Mouse (Mus musculus): Measurements from ENCODE around the gene Prrx1. TPM values are rescaled to one million over a fixed set of nuclear protein-coding genes. Genes with fewer than 3 reads are reported as not detected.
A peak's percentile ranks its signal among the peaks of the same experiment; 100 is the strongest.

Prrx1 gene
- polyA plus RNA-seq, 1 experiment from 2014 or later, result 193 TPM

DNA sequence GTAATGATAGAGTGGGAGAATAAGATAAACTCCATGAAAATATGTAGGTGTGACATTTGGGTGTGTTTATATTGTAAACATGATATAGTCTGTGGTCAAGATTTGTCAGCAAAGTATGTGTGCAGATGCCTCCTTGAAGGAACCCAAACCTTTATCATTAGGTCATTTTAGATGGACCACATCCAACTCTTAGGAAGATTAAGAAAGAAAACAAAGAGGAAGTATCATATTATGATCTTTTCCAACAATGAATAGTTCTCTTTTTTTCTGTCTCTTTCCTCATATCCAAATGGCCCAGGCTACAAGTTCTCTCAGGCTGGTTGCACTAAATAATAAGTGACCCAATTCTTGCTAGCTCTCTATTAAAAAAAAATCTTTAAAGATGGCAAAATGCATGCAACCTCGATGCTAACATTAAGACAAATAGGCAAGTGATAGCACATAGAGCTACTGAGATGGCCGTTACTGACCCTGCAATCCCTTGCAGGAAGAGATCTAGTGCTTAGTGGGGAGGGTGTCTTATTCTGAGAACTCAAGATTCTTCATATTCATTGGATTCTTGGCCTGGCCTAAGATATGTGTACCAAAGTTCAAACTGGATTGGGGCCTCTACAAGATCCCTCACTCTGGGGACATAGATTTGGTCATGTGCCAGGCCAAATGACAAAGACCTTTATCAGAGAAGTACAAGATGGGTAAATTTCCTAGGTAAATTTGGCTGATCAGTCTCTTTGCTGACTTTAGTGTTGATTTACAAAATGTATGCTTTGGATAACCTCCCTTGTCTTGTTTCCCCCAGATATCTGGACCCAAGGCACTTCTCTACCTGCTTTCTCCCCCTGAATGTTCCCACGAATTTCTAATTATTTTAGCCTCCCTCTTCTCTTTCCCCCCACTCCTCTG is 6.4 kb upstream of the Prrx1 start:
- no peak for DNase-seq (ENCODE audit: low spot score)
- Histone ChIP-seq H3K4me2 (ENCODE audit: low read depth, severe bottlenecking) (no peak overlapping the region), H3K9ac (ENCODE audit: low read length) (no peak overlapping the region), H3K27ac (replicated peaks; ENCODE audit: low read depth, low read length) (no peak overlapping the region), H3K27me3 (ENCODE audit: control insufficient read depth, insufficient read depth, low read length) (no peaks in the 10 kb centered on the region), H3K9me3 (ENCODE audit: control insufficient read depth, low read length) (no peaks in the 10 kb centered on the region), H3K4me1 (ENCODE audit: control insufficient read depth, insufficient read depth, low read length) (peaks cover 7% of the 10 kb centered on the region; the same call in 1 of the 2 replicates), H3K36me3 (ENCODE audit: control insufficient read depth, insufficient read depth, low read length) (no peaks in the 10 kb centered on the region), H3K4me3 (ENCODE audit: low read depth, low read length) (no peak overlapping the region)
- no peak for ATAC-seq (ENCODE audit: insufficient number of reproducible peaks, low FRiP score, low TSS enrichment, low read depth)
- WGBS, result 70% methylated on average over 3 of the region's 3 CpGs

DNA sequence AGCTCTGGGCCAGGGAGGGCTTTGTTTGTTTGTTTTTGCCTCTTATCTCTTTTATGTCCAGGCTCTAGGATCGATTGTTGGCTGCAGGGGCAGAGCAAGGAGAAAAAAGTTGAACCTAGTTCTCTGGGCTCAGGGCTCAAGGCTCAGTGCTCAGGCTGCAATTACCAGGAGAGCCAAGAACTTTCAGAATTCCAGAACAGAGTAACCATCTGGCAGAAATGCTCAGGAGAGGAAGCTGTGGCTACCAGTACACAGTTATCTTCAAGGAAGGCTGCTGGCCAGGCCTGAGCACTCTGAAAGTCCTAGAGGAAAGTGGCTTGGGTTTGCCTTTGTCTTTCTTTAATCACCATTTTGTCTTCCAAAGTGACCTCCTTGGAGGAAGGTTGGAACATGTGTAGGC is 3.4 kb upstream of the Prrx1 start:
- H3K4me3 ChIP-seq (ENCODE audit: low read depth, low read length), result no peak overlapping the region
- DNase-seq (ENCODE audit: low spot score), result no peak
- no peaks in the 10 kb centered on the region for H3K9me3 ChIP-seq (ENCODE audit: control insufficient read depth, low read length)
- no peak overlapping the region for H3K4me2 ChIP-seq (ENCODE audit: low read depth, severe bottlenecking)
- no peaks in the 10 kb centered on the region for H3K36me3 ChIP-seq (ENCODE audit: control insufficient read depth, insufficient read depth, low read length)
- ATAC-seq (ENCODE audit: insufficient number of reproducible peaks, low FRiP score, low TSS enrichment, low read depth), result no peak
- 6% methylated on average over 1 of the region's 1 CpGs for WGBS
- peaks cover 7% of the 10 kb centered on the region; the same call in 1 of the 2 replicates for H3K4me1 ChIP-seq (ENCODE audit: control insufficient read depth, insufficient read depth, low read length)
- no peak overlapping the region for H3K9ac ChIP-seq (ENCODE audit: low read length)
- H3K27me3 ChIP-seq (ENCODE audit: control insufficient read depth, insufficient read depth, low read length), result no peaks in the 10 kb centered on the region
- no peak overlapping the region for H3K27ac ChIP-seq (replicated peaks; ENCODE audit: low read depth, low read length)

- H3K27ac ChIP-seq (replicated peaks; ENCODE audit: low read depth, low read length), result peak overlapping the region; percentile 100
- peak overlapping the region; percentile 54 for H3K9ac ChIP-seq (ENCODE audit: low read length)
- peak overlapping the region; percentile 15; the same call in 1 of the 2 replicates for H3K4me3 ChIP-seq (ENCODE audit: low read depth, low read length)
- ATAC-seq (ENCODE audit: insufficient number of reproducible peaks, low FRiP score, low TSS enrichment, low read depth), result peak; percentile 75
- WGBS, result under 1% methylated on average over 23 of the region's 23 CpGs
- H3K4me2 ChIP-seq (ENCODE audit: low read depth, severe bottlenecking), result peak overlapping the region; percentile 80
- peak; percentile 93 for DNase-seq (ENCODE audit: low spot score)
- H3K36me3 ChIP-seq (ENCODE audit: control insufficient read depth, insufficient read depth, low read length), result no peaks in the 10 kb centered on the region
- H3K27me3 ChIP-seq (ENCODE audit: control insufficient read depth, insufficient read depth, low read length), result no peaks in the 10 kb centered on the region
- H3K4me1 ChIP-seq (ENCODE audit: control insufficient read depth, insufficient read depth, low read length), result peaks cover 7% of the 10 kb centered on the region; the same call in 1 of the 2 replicates
- no peaks in the 10 kb centered on the region for H3K9me3 ChIP-seq (ENCODE audit: control insufficient read depth, low read length)
These were observed 1.4 kb upstream of the Prrx1 start for GRCm38 (mm10) chr1:163314829-163315301.

- DNase-seq (ENCODE audit: low spot score), result peak; percentile 80
- H3K4me3 ChIP-seq (ENCODE audit: low read depth, low read length), result peak overlapping the region; percentile 99
- H3K4me1 ChIP-seq (ENCODE audit: control insufficient read depth, insufficient read depth, low read length), result peaks cover 7% of the 10 kb centered on the region; the same call in 1 of the 2 replicates
- under 1% methylated on average over 21 of the region's 21 CpGs for WGBS
- no peaks in the 10 kb centered on the region for H3K9me3 ChIP-seq (ENCODE audit: control insufficient read depth, low read length)
- H3K27ac ChIP-seq (replicated peaks; ENCODE audit: low read depth, low read length), result peak overlapping the region; percentile 100
- ATAC-seq (ENCODE audit: insufficient number of reproducible peaks, low FRiP score, low TSS enrichment, low read depth), result peak; percentile 81
- no peaks in the 10 kb centered on the region for H3K27me3 ChIP-seq (ENCODE audit: control insufficient read depth, insufficient read depth, low read length)
- H3K4me2 ChIP-seq (ENCODE audit: low read depth, severe bottlenecking), result peak overlapping the region; percentile 80
- H3K36me3 ChIP-seq (ENCODE audit: control insufficient read depth, insufficient read depth, low read length), result no peaks in the 10 kb centered on the region; the same call in 1 of the 2 replicates
- H3K9ac ChIP-seq (ENCODE audit: low read length), result peak overlapping the region; percentile 100
These were observed 613 bp upstream of the Prrx1 start for GRCm38 (mm10) chr1:163313921-163314725.

DNA sequence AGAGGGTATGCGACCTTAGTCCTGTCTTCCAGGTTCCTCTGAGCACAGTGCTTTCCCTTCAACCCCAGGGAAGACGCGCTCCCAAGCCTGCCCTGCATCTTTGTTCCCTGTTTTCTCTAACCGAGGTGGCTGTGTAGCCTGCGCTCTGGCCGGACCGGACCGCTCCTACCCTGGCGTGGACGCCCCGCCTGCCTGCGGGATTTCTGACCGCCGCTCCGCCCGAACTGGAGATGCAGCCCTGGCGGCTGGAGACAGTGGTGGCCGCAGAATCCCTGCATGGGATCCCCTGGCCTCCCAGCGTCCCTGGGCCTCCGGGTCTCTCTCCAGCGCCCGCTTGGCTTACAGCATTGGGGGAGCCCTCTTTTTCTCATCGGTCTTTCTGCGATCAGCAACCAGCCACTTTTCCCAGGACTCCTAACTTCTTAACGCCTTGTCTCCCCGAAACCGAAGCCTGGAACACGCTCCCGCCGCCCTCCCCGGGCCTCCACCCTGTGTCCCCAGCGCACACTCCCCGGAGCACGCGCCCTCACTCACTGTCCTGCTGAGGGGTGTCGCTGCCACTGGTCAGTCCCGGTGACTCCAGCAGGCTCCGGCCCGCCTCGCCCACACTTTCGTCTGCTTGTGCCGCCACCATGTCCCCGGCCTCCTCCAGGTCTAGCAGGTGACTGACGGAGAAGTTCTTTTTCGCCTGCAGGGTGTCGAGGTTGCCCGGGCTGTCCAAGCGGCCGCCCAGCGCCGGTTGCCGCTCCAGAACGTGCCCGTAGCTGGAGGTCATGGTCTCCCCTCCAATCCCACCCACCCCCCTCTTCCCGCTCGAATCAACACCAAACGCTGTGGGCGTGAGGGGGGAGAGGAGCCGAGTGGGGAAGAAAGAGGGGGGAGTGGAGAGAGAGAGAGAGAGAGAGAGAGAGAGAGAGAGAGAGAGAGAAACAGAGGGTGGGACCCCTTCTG is 1.4 kb downstream of the Prrx1 start:
- WGBS, result under 1% methylated on average over 57 of the region's 59 CpGs

DNA sequence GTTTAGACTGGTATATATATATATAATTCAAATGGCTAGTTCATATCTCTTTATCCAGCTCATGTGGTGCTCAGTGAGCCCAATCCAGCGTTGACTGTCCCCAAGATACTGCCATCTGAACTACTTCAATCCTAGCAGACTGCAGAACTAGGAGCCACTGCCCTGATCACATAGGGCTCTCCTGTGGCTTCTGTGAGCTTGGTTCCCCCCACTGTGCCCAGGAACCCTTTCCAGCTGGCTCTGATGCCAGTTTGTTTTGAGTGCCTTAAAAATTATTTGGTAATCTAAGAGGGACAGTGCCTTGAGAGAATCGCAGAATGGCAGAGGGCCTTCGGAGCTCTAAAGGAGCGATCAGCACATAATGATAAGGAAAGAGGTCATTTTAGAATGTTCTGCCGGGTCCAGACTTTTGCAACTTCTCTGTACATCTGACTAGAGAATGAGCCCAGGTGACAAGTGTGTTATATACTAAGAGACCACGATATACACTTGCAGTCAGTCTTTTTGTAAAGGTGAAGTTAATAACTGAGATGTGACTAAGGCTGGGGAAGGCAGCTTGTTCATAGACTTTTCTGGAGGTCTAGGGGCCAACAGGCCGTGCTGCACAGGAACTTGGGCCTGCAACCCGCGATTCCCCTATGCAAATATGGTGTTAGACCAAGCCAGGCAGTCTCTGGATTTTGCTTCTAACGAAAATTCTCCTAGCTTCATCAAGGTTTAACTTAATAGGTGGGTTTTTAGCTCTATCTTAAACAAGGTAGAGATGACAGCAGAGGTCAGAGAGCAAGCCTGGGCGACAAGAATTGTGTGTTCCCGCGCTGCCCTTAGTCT is 2.3 kb downstream of the Prrx1 start:
- H3K4me2 ChIP-seq (ENCODE audit: low read depth, severe bottlenecking), result peak overlapping the region; percentile 80
- WGBS, result 3% methylated on average over 13 of the region's 13 CpGs
- H3K4me1 ChIP-seq (ENCODE audit: control insufficient read depth, insufficient read depth, low read length), result peaks cover 19% of the 10 kb centered on the region
- no peaks in the 10 kb centered on the region; the same call in 1 of the 2 replicates for H3K36me3 ChIP-seq (ENCODE audit: control insufficient read depth, insufficient read depth, low read length)
- no peaks in the 10 kb centered on the region for H3K9me3 ChIP-seq (ENCODE audit: control insufficient read depth, low read length)
- no peak for ATAC-seq (ENCODE audit: insufficient number of reproducible peaks, low FRiP score, low TSS enrichment, low read depth)
- H3K4me3 ChIP-seq (ENCODE audit: low read depth, low read length), result peak overlapping the region; percentile 99
- H3K27ac ChIP-seq (replicated peaks; ENCODE audit: low read depth, low read length), result peak overlapping the region; percentile 100
- H3K9ac ChIP-seq (ENCODE audit: low read length), result peak overlapping the region; percentile 100
- peak; percentile 55 for DNase-seq (ENCODE audit: low spot score)
- no peaks in the 10 kb centered on the region for H3K27me3 ChIP-seq (ENCODE audit: control insufficient read depth, insufficient read depth, low read length)

More for the DNA sequence above, 1.4 kb downstream of the Prrx1 start:
- Histone ChIP-seq H3K4me2 (ENCODE audit: low read depth, severe bottlenecking) (peak overlapping the region; percentile 80), H3K36me3 (ENCODE audit: control insufficient read depth, insufficient read depth, low read length) (no peaks in the 10 kb centered on the region; the same call in 1 of the 2 replicates), H3K9me3 (ENCODE audit: control insufficient read depth, low read length) (no peaks in the 10 kb centered on the region), H3K27ac (replicated peaks; ENCODE audit: low read depth, low read length) (peak overlapping the region; percentile 100), H3K27me3 (ENCODE audit: control insufficient read depth, insufficient read depth, low read length) (no peaks in the 10 kb centered on the region), H3K9ac (ENCODE audit: low read length) (peak overlapping the region; percentile 100), H3K4me1 (ENCODE audit: control insufficient read depth, insufficient read depth, low read length) (peaks cover 14% of the 10 kb centered on the region), H3K4me3 (ENCODE audit: low read depth, low read length) (peak overlapping the region; percentile 99)
- ATAC-seq (ENCODE audit: insufficient number of reproducible peaks, low FRiP score, low TSS enrichment, low read depth), result no peak
- DNase-seq (ENCODE audit: low spot score), result peak; percentile 75

- no peaks in the 10 kb centered on the region; the same call in 1 of the 2 replicates for H3K36me3 ChIP-seq (ENCODE audit: control insufficient read depth, insufficient read depth, low read length)
- peak overlapping the region; percentile 100 for H3K27ac ChIP-seq (replicated peaks; ENCODE audit: low read depth, low read length)
- ATAC-seq (ENCODE audit: insufficient number of reproducible peaks, low FRiP score, low TSS enrichment, low read depth) (no peak), DNase-seq (ENCODE audit: low spot score) (no peak)
- peak overlapping the region; percentile 100 for H3K9ac ChIP-seq (ENCODE audit: low read length)
- H3K4me3 ChIP-seq (ENCODE audit: low read depth, low read length), result peak overlapping the region; percentile 99
- H3K27me3 ChIP-seq (ENCODE audit: control insufficient read depth, insufficient read depth, low read length), result no peaks in the 10 kb centered on the region
- H3K4me2 ChIP-seq (ENCODE audit: low read depth, severe bottlenecking), result peak overlapping the region; percentile 80
- WGBS, result 3% methylated on average over 8 of the region's 8 CpGs
- peaks cover 13% of the 10 kb centered on the region for H3K4me1 ChIP-seq (ENCODE audit: control insufficient read depth, insufficient read depth, low read length)
- H3K9me3 ChIP-seq (ENCODE audit: control insufficient read depth, low read length), result no peaks in the 10 kb centered on the region
These were observed 3.3 kb downstream of the Prrx1 start for GRCm38 (mm10) chr1:163310023-163310754.

Measured in limb, embryonic 11.5 days (tissue).